ENCODE assay signal across 27 mouse cellular contexts in genomic region chr1:141741299-141741698, GRCm38 (mm10).
DNase-seq lines count a peak whose midpoint lies in the region; ATAC-seq lines count a peak whose summit lies in the region.
"Had no signal": no experiment of that assay in that cellular context is flagged by ENCODE, and none has a peak within 500 bp of the region (broad histone marks: within the 10 kb centered on the region; RNA-seq: fewer than 3 reads in every experiment).

No protein-coding gene starts in this region.

- H3K36me3 ChIP-seq in forebrain, embryonic 14.5 days (ENCODE audit: control insufficient read depth, insufficient read depth, low read length) = no peaks in the 10 kb centered on the region
- no peaks in the 10 kb centered on the region for H3K36me3 ChIP-seq in forebrain, embryonic 11.5 days (ENCODE audit: control insufficient read depth, insufficient read depth, low read length)
- no peaks in the 10 kb centered on the region for H3K36me3 ChIP-seq in midbrain, embryonic 16.5 days (ENCODE audit: control insufficient read depth, insufficient read depth, low read length)
- H3K36me3 ChIP-seq: embryonic facial prominence, embryonic 12.5 days; embryonic facial prominence, embryonic 15.5 days; heart, embryonic 12.5 days; heart, embryonic 15.5 days; hindbrain, embryonic 10.5 days; hindbrain, embryonic 13.5 days; intestine, embryonic 15.5 days had no signal

- H3K27me3 ChIP-seq in forebrain, embryonic 14.5 days (replicated peaks; ENCODE audit: control insufficient read depth, insufficient read depth, low read length) = no peaks in the 10 kb centered on the region
- H3K27me3 ChIP-seq in forebrain, embryonic 11.5 days (ENCODE audit: control insufficient read depth, insufficient read depth, low read length) = no peaks in the 10 kb centered on the region
- no peaks in the 10 kb centered on the region for H3K27me3 ChIP-seq in midbrain, embryonic 16.5 days (ENCODE audit: control insufficient read depth, insufficient read depth, low read depth, low read length)
- H3K27me3 ChIP-seq: embryonic facial prominence, embryonic 12.5 days; embryonic facial prominence, embryonic 15.5 days; heart, embryonic 12.5 days; heart, embryonic 15.5 days; hindbrain, embryonic 13.5 days; intestine, embryonic 15.5 days had no signal

- peak; percentile 52; the same call in 1 of the 2 replicates for ATAC-seq in forebrain, embryonic 14.5 days
- no peak for ATAC-seq in forebrain, embryonic 11.5 days (replicated peaks; ENCODE audit: low FRiP score)
- ATAC-seq in midbrain, embryonic 16.5 days = no peak
- ATAC-seq: CD4-positive, CD25-positive, alpha-beta regulatory T cell, adult 4 months; hindbrain, embryonic 16.5 days; intestine, embryonic 15.5 days had no signal

- peak; percentile 51 for DNase-seq in forebrain, embryonic 14.5 days (ENCODE audit: low spot score)
- no peak for DNase-seq in forebrain, embryonic 11.5 days (ENCODE audit: low spot score)
- DNase-seq in brain, adult 2 months (ENCODE audit: low read depth, low spot score) = peak; percentile 20
- peak; percentile 20 for DNase-seq in brain, embryonic 18.5 days (ENCODE audit: low read depth, low spot score)
- peak; percentile 0 for DNase-seq in telencephalon, adult 2 months (ENCODE audit: low read depth, low spot score)
- DNase-seq in left cerebral cortex, adult 11 months (ENCODE audit: low spot score) = no peak
- DNase-seq: adrenal gland, adult 2 months; adrenal gland, postnatal 14 days; cerebellum, adult 11 months; cerebellum, adult 2 months; cerebellum, adult 9-11 months; cerebellum, postnatal 25 days; gastrocnemius, postnatal 25 days; heart, adult 18-20 months; heart, postnatal 10 days; heart, postnatal 36 days; kidney, adult 11 months had no signal

- H3K27ac ChIP-seq in forebrain, embryonic 14.5 days (ENCODE audit: low read depth, low read length) = no peak overlapping the region
- H3K27ac ChIP-seq in forebrain, embryonic 11.5 days (ENCODE audit: low read depth, low read length) = no peak overlapping the region
- no peak overlapping the region for H3K27ac ChIP-seq in midbrain, embryonic 16.5 days (ENCODE audit: low read length)
- H3K27ac ChIP-seq: embryonic facial prominence, embryonic 12.5 days; embryonic facial prominence, embryonic 15.5 days; heart, embryonic 15.5 days; hindbrain, embryonic 10.5 days; hindbrain, embryonic 13.5 days; intestine, embryonic 15.5 days had no signal

- H3K4me3 ChIP-seq in forebrain, embryonic 14.5 days (ENCODE audit: low read depth, low read length) = no peak overlapping the region
- no peak overlapping the region for H3K4me3 ChIP-seq in forebrain, embryonic 11.5 days (ENCODE audit: low read depth, low read length)
- H3K4me3 ChIP-seq in midbrain, embryonic 16.5 days (ENCODE audit: low read depth, low read length) = no peak overlapping the region
- H3K4me3 ChIP-seq: embryonic facial prominence, embryonic 12.5 days; embryonic facial prominence, embryonic 15.5 days; heart, embryonic 12.5 days; heart, embryonic 15.5 days; hindbrain, embryonic 10.5 days; hindbrain, embryonic 13.5 days; intestine, embryonic 15.5 days had no signal

- no peaks in the 10 kb centered on the region for H3K9me3 ChIP-seq in forebrain, embryonic 14.5 days (replicated peaks; ENCODE audit: control insufficient read depth, low read length)
- H3K9me3 ChIP-seq in forebrain, embryonic 11.5 days (ENCODE audit: control insufficient read depth, low read length) = no peaks in the 10 kb centered on the region
- H3K9me3 ChIP-seq in midbrain, embryonic 16.5 days (replicated peaks; ENCODE audit: control insufficient read depth, low read length, poor library complexity, severe bottlenecking) = no peaks in the 10 kb centered on the region
- H3K9me3 ChIP-seq: embryonic facial prominence, embryonic 12.5 days; embryonic facial prominence, embryonic 15.5 days; heart, embryonic 12.5 days; heart, embryonic 15.5 days; hindbrain, embryonic 10.5 days; hindbrain, embryonic 13.5 days; intestine, embryonic 15.5 days had no signal

- H3K9ac ChIP-seq in forebrain, embryonic 14.5 days (ENCODE audit: low read length) = no peak overlapping the region
- H3K9ac ChIP-seq in forebrain, embryonic 11.5 days (ENCODE audit: low read length) = no peak overlapping the region
- H3K9ac ChIP-seq in midbrain, embryonic 16.5 days (ENCODE audit: low read depth, low read length) = no peak overlapping the region
- H3K9ac ChIP-seq: embryonic facial prominence, embryonic 12.5 days; embryonic facial prominence, embryonic 15.5 days; heart, embryonic 12.5 days; heart, embryonic 15.5 days; hindbrain, embryonic 13.5 days; intestine, embryonic 15.5 days had no signal

- H3K4me2 ChIP-seq in forebrain, embryonic 14.5 days (ENCODE audit: low read length) = no peak overlapping the region
- no peak overlapping the region for H3K4me2 ChIP-seq in forebrain, embryonic 11.5 days (ENCODE audit: low read depth, low read length, severe bottlenecking)
- no peak overlapping the region for H3K4me2 ChIP-seq in midbrain, embryonic 16.5 days (ENCODE audit: low read length)
- H3K4me2 ChIP-seq: embryonic facial prominence, embryonic 12.5 days; embryonic facial prominence, embryonic 15.5 days; heart, embryonic 12.5 days; heart, embryonic 15.5 days; hindbrain, embryonic 13.5 days; intestine, embryonic 15.5 days had no signal

- no peaks in the 10 kb centered on the region for H3K4me1 ChIP-seq in forebrain, embryonic 14.5 days (ENCODE audit: control insufficient read depth, insufficient read depth, low read length)
- H3K4me1 ChIP-seq in forebrain, embryonic 11.5 days (replicated peaks; ENCODE audit: control insufficient read depth, insufficient read depth, low read length) = no peaks in the 10 kb centered on the region
- H3K4me1 ChIP-seq in midbrain, embryonic 16.5 days (ENCODE audit: control insufficient read depth, insufficient read depth, low read length) = no peaks in the 10 kb centered on the region
- H3K4me1 ChIP-seq: embryonic facial prominence, embryonic 12.5 days; embryonic facial prominence, embryonic 15.5 days; heart, embryonic 12.5 days; heart, embryonic 15.5 days; hindbrain, embryonic 10.5 days; hindbrain, embryonic 13.5 days; intestine, embryonic 15.5 days had no signal

Comparison
In these comparisons a context has a peak if more than half of its experiments do, and no peak if none do; other contexts are left out.
1. DNase-seq: peak in forebrain, embryonic 14.5 days (single experiment), brain, adult 2 months (single experiment), brain, embryonic 18.5 days (single experiment) and telencephalon, adult 2 months (single experiment); none in forebrain, embryonic 11.5 days (single experiment) and left cerebral cortex, adult 11 months (single experiment).